In the genomic region with DNA sequence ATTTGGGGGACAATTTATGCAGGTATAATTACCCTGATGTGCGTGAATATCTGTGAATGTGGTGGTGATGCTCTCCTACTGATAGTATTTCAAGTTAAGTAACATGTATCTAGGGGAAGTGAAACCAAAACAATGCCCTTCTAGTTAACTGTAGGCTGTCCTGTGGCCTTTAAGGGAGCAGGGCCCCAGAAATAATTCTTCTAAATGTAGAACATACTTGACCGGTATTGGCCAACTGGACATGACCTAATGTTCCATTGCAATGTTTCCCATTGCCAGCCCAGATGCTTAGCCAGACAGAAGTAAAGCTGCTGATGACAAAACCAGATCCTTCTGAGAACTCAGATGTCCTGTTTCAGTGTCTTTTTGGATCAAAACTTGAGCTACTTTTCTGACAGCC, we compare ENCODE assay signal across 15 mouse cellular contexts. TPM values are rescaled to one million over a fixed set of nuclear protein-coding genes. Genes with fewer than 3 reads are reported as not detected.
DNase-seq lines count a peak whose midpoint lies in the region; ATAC-seq and TF ChIP-seq lines count a peak whose summit lies in the region.
"Had no signal": no experiment of that assay in that cellular context is flagged by ENCODE, and none has a peak within 500 bp of the region (broad histone marks: within the 10 kb centered on the region; RNA-seq: fewer than 3 reads in every experiment).

No protein-coding gene starts in this region.

- peak; percentile 90 for ATAC-seq in megakaryocyte progenitor cell, adult 5-6 weeks (replicated peaks; ENCODE audit: poor library complexity)
- ATAC-seq: hindbrain, postnatal 0 days; Patski had no signal

- no peak for TF ChIP-seq CTCF in bone marrow, adult 2 months (IDR thresholded peaks at IDR 0.05; ENCODE audit: control insufficient read depth, insufficient read depth, low read length)

- no peak for TF ChIP-seq POLR2A in bone marrow, adult 2 months (IDR thresholded peaks at IDR 0.05; ENCODE audit: borderline replicate concordance, control insufficient read depth, low read depth, low read length)

- peak overlapping the region; percentile 27; the same call in 1 of the 2 replicates for H3K27ac ChIP-seq in bone marrow, adult 2 months (ENCODE audit: control insufficient read depth, insufficient read depth, low read depth, low read length, poor library complexity)
- H3K27ac ChIP-seq in embryonic facial prominence, embryonic 10.5 days (replicated peaks), result no peak overlapping the region
- H3K27ac ChIP-seq: hindbrain, postnatal 0 days; limb, embryonic 12.5 days; midbrain, embryonic 10.5 days; neural tube, embryonic 13.5 days had no signal

- no peaks in the 10 kb centered on the region for H3K36me3 ChIP-seq in embryonic facial prominence, embryonic 10.5 days (replicated peaks)
- H3K36me3 ChIP-seq: limb, embryonic 12.5 days; midbrain, embryonic 10.5 days; neural tube, embryonic 13.5 days had no signal

- H3K4me3 ChIP-seq in bone marrow, adult 2 months (replicated peaks; ENCODE audit: control insufficient read depth, low read depth, low read length), result no peak overlapping the region
- no peak overlapping the region for H3K4me3 ChIP-seq in embryonic facial prominence, embryonic 10.5 days
- H3K4me3 ChIP-seq: erythroblast, embryonic 14.5 days; limb, embryonic 12.5 days; midbrain, embryonic 10.5 days; neural tube, embryonic 13.5 days had no signal

- 37% methylated on average over 2 of the region's 2 CpGs for WGBS in bone marrow, adult 2 months
- 90% methylated on average over 2 of the region's 2 CpGs for WGBS in embryonic facial prominence, embryonic 10.5 days

- H3K4me1 ChIP-seq in bone marrow, adult 2 months (ENCODE audit: control insufficient read depth, insufficient read depth, low read length), result no peaks in the 10 kb centered on the region; the same call in 1 of the 2 replicates
- H3K4me1 ChIP-seq in embryonic facial prominence, embryonic 10.5 days, result 0 out of 2 replicates have a peak, but pooled peaks cover 4% of the 10 kb centered on the region
- H3K4me1 ChIP-seq: midbrain, embryonic 10.5 days; neural tube, embryonic 13.5 days had no signal

- no peaks in the 10 kb centered on the region for H3K27me3 ChIP-seq in embryonic facial prominence, embryonic 10.5 days (replicated peaks; ENCODE audit: low read depth, poor library complexity, severe bottlenecking)
- H3K27me3 ChIP-seq: limb, embryonic 12.5 days; neural tube, embryonic 13.5 days; Patski had no signal

- no peaks in the 10 kb centered on the region for H3K9me3 ChIP-seq in embryonic facial prominence, embryonic 10.5 days
- H3K9me3 ChIP-seq: limb, embryonic 12.5 days; midbrain, embryonic 10.5 days; neural tube, embryonic 13.5 days had no signal

- DNase-seq in adrenal gland, postnatal 14 days, result peak; percentile 34
- no peak for DNase-seq in adrenal gland, postnatal 10 days
- peak; percentile 14 for DNase-seq in layer of hippocampus, adult 11-12 months (ENCODE audit: low spot score)
- DNase-seq in layer of hippocampus, adult 8-10 months (ENCODE audit: low spot score in 2 of 2), result no peak
- DNase-seq in urinary bladder, postnatal 14 days (ENCODE audit: low spot score), result no peak
- DNase-seq in embryonic facial prominence, embryonic 10.5 days (ENCODE audit: low spot score), result no peak
- DNase-seq: cerebellum, postnatal 36 days had no signal

RNA-seq across cellular contexts. Expression of a gene that starts 54.9 kb away (rescaled TPM):
- total RNA-seq in adrenal gland, postnatal 14 days (2021), result 5.8 and 6.0 TPM in 2 replicates
- total RNA-seq in adrenal gland, postnatal 10 days (2021), result 1 to 10 TPM; 4.9 to 6.7 TPM
- 10 to 100 TPM in 3 of 4 experiments, 1 to 10 TPM in 1; 9.0 to 13.9 (median 11.2) TPM for total RNA-seq in layer of hippocampus, adult 8-10 months (2022)
- polyA plus RNA-seq in bone marrow, adult 2 months (2011; ENCODE audit: insufficient read depth, insufficient read length, low replicate concordance, missing spikeins), result 9.4 and 16.2 TPM in 2 replicates
- 2.1 and 4.4 TPM in 2 replicates for total RNA-seq in megakaryocyte progenitor cell, adult 5-6 weeks (2015)
- total RNA-seq in megakaryocyte progenitor cell, adult 5-6 weeks (2017), result 3.8 and 5.6 TPM in 2 replicates
- polyA plus RNA-seq in embryonic facial prominence, embryonic 10.5 days (2016; fragmentation: Nextera tagmentation; extraction: Ambion mirVana), result 0.85 and 1.5 TPM in 2 replicates

Comparison
In these comparisons a context has a peak if more than half of its experiments do, and no peak if none do; other contexts are left out.
1. DNase-seq: peak in adrenal gland, postnatal 14 days (single experiment) and layer of hippocampus, adult 11-12 months (single experiment); none in adrenal gland, postnatal 10 days (single experiment), layer of hippocampus, adult 8-10 months (0 of 2), urinary bladder, postnatal 14 days (single experiment) and embryonic facial prominence, embryonic 10.5 days (single experiment).